Mouse (Mus musculus) right cerebral cortex, adult 18-20 months (tissue): ENCODE data around the gene Arhgap33.
"Not testable (repeated sequence)": the region's sequence is repeated elsewhere in the genome, so short reads cannot be mapped to it uniquely, and the experiment has no call there.

Source experiments
- DNase-seq: peaks from one replicate; pipeline ENCODE4 v3.0.0; 2022; ENCODE audit warnings: mixed read lengths

Arhgap33 gene

GRCm38 (mm10) chr7:30492765-30493164, 42.1 kb downstream of the Arhgap33 start:
- peak; percentile 68 for DNase-seq

- DNase-seq = no peak
Observed at GRCm38 (mm10) chr7:30490957-30491307, 43.9 kb downstream of the Arhgap33 start.

- DNase-seq = peak; percentile 30
Observed at GRCm38 (mm10) chr7:30490251-30490956, 44.5 kb downstream of the Arhgap33 start.

GRCm38 (mm10) chr7:30484250-30484649, 50.6 kb downstream of the Arhgap33 start:
- DNase-seq = no peak

GRCm38 (mm10) chr7:30477415-30478381, 57.2 kb downstream of the Arhgap33 start:
- DNase-seq = peak; percentile 72

- not testable (repeated sequence) for DNase-seq
Observed at GRCm38 (mm10) chr7:30476136-30476535, 58.7 kb downstream of the Arhgap33 start.

- no peak for DNase-seq
Observed at GRCm38 (mm10) chr7:30474999-30475398, 59.9 kb downstream of the Arhgap33 start.

GRCm38 (mm10) chr7:30472411-30472810, 62.4 kb downstream of the Arhgap33 start:
- DNase-seq = no peak
